Mouse (Mus musculus) E14TG2a.4 (cell line): ENCODE data around the gene St6galnac4.

Experiments
- CTCF ChIP-seq: conservative IDR thresholded peaks from 2 replicates; pipeline ENCODE4 v1.5.1; 2014; ENCODE audit warnings: low read length
- NANOG ChIP-seq: IDR thresholded peaks from 2 replicates; pipeline ENCODE4 v1.6.1; 2014; ENCODE audit warnings: borderline replicate concordance, low read length, mixed read lengths

GRCm38 (mm10) chr2:32541986-32542573 lies 44.8 kb upstream of the St6galnac4 start:
- TF ChIP-seq CTCF, result no peak
- no peak for TF ChIP-seq NANOG
